Mouse (Mus musculus) midbrain, embryonic 13.5 days (tissue): ENCODE data around the gene Gm20219. TPM values are rescaled to one million over a fixed set of nuclear protein-coding genes. Genes with fewer than 3 reads are reported as not detected.

Experiments
- ATAC-seq: fragments of 200-750 bp; cut with Nextera tagmentation; 2 replicates; pipeline ENCODE4 v1.8.0; 2017; ENCODE audit warnings: mild to moderate bottlenecking, moderate TSS enrichment, moderate library complexity
- H3K27ac ChIP-seq: fragments of 300-500 bp; sonication (generic); 2 replicates; pipeline ENCODE4 v1.5.1; 2015; ENCODE audit warnings: inconsistent platforms, mild to moderate bottlenecking, moderate library complexity
- H3K27me3 ChIP-seq: fragments of 300-500 bp; sonication (generic); 2 replicates; pipeline ENCODE4 v1.6.1; 2015; ENCODE audit warnings: mild to moderate bottlenecking, inconsistent platforms
- H3K36me3 ChIP-seq: fragments of 300-500 bp; sonication (generic); 2 replicates; pipeline ENCODE4 v1.6.1; 2015; ENCODE audit warnings: mild to moderate bottlenecking, inconsistent platforms
- H3K4me1 ChIP-seq: fragments of 300-500 bp; sonication (generic); replicated peaks from 2 replicates; pipeline ENCODE4 v1.6.1; 2015; ENCODE audit warnings: inconsistent platforms
- H3K4me2 ChIP-seq: fragments of 300-500 bp; sonication (generic); replicated peaks from 2 replicates; pipeline ENCODE4 v1.6.1; 2015; ENCODE audit warnings: moderate library complexity, mild to moderate bottlenecking, inconsistent platforms
- H3K4me3 ChIP-seq: fragments of 300-500 bp; sonication (generic); replicated peaks from 2 replicates; pipeline ENCODE4 v1.5.1; 2015; ENCODE audit warnings: mild to moderate bottlenecking, inconsistent platforms
- H3K9ac ChIP-seq: fragments of 300-500 bp; sonication (generic); replicated peaks from 2 replicates; pipeline ENCODE4 v1.6.1; 2015; ENCODE audit warnings: mild to moderate bottlenecking, inconsistent platforms
- H3K9me3 ChIP-seq: fragments of 300-500 bp; sonication (generic); 2 replicates; pipeline ENCODE4 v1.6.1; 2016; ENCODE audit warnings: mild to moderate bottlenecking, inconsistent platforms
- WGBS: fragments of 180-500 bp; shearing (Covaris S2); methylation state at CpG from one replicate; pipeline ENCODE4 v1.1.7; 2015; 5-methylcytosine and 5-hydroxymethylcytosine counted together
- polyA plus RNA-seq: library from polyadenylated mRNA; unstranded; fragments of >200 nt; fragmentation: Nextera tagmentation; extraction: Ambion mirVana; gene quantifications from 2 replicates; pipeline ENCODE4 v1.2.1, GENCODE M21; 2015

Gm20219 gene
- polyA plus RNA-seq, 1 experiment from 2014 or later: 0.90 TPM

DNA sequence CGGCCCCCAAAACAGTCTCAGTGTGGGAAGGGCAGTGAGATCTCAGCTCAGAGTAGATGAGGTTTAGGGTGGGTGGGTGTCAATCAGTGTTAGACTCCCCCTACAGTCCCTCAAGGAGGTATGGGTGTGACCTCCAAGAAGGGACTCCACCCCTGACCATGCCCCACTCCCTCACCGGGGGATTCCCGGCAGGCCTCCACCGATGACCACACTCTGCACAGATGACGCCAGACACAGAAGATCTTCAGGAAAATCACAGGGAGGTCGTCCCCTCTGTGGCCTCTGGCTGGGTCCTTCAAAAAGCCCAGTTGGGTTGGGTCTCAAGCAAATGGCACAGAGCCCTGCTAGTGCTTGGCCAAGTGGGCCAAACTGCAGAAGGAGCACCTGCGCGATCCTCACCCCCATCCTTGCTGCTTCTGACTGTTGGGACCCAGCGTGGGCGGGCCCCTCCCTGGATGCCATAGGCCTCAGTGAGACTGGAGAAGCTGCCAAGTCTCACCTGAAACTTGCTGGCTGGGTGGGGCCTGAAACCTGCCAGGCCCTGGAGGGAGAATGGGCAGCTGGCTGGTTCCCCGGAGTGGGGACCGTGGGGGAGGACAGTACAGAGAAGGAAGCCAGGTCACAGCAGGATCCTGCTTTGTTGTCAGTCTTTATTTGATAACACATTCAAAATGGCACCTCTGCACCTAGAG, 3.3 kb downstream of the Gm20219 start:
- H3K27ac ChIP-seq: peak overlapping the region; percentile 87
- WGBS: 82% methylated on average over 12 of the region's 12 CpGs
- H3K27me3 ChIP-seq: no peaks in the 10 kb centered on the region
- H3K4me1 ChIP-seq: peaks cover 58% of the 10 kb centered on the region
- no peak overlapping the region for H3K9ac ChIP-seq
- no peak overlapping the region for H3K4me3 ChIP-seq
- H3K9me3 ChIP-seq: no peaks in the 10 kb centered on the region
- H3K4me2 ChIP-seq: no peak overlapping the region
- no peak for ATAC-seq
- H3K36me3 ChIP-seq: no peaks in the 10 kb centered on the region

DNA sequence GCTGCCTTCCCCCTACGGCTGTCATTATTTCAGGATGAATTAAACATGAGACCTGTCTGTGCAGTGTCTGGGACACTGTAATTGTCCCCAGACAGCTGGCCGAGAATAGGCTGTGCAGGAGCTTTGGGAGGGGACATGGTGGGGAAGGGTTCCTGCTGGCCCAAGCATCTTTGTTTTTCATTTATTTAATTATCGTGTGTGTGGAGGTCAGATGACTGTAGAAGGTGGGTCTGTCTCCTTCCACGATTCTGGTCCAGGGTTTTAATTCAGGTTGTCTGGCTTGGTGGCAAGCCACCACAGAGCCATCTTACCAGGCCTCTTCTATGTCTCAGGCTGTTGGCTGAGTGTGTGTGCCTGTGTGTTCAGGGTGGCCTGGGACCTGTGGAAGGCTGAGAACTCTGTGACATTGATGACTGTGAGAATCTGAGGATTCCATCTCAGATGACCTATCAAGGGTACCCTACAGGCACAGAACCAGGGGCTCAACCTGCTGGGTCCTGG, 5.5 kb downstream of the Gm20219 start:
- Histone ChIP-seq H3K36me3 (no peaks in the 10 kb centered on the region), H3K27me3 (no peaks in the 10 kb centered on the region), H3K4me2 (no peak overlapping the region), H3K27ac (peak overlapping the region; percentile 69), H3K9me3 (no peaks in the 10 kb centered on the region), H3K4me3 (no peak overlapping the region), H3K4me1 (peaks cover 63% of the 10 kb centered on the region), H3K9ac (no peak overlapping the region)
- WGBS: 21% methylated on average over 4 of the region's 4 CpGs
- ATAC-seq: 0 out of 2 replicates have a peak, but pooled peaks have one; percentile 9

DNA sequence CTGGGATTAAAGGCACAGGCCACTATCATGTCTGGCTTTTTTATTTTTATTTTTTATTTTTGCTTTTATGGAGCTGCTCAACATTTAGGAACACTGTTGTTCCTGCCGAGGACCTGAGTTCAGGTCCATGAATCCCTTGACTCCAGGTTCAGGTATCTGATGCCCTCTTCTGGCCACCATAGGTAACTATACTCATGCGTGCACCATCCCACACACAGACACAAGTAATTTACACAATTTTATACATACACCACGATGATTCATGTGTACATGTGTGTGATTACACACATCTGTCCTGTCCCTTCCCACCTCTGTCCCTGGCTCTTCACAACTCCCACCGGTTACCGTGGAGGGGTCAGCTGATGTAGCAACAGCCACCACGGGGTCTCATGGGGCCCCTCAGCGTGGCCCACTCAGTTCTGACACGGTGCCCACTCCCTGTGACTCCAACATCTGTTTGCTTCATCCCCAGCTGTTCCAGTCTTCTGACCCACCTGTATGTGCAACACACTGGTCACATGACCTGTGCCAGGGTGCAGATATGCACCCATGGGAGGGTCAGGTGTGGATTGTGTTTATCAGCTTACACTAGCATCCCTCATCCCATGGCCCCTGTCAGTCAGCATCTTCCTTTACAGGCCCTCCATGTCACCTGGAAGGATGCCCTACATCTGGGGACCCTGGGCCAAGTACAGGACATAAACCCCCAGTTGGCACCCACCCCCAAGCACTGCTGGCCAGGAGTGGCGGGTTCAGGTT, 6.2 kb downstream of the Gm20219 start:
- Histone ChIP-seq H3K4me1 (peaks cover 65% of the 10 kb centered on the region), H3K27ac (peak overlapping the region; percentile 70)

DNA sequence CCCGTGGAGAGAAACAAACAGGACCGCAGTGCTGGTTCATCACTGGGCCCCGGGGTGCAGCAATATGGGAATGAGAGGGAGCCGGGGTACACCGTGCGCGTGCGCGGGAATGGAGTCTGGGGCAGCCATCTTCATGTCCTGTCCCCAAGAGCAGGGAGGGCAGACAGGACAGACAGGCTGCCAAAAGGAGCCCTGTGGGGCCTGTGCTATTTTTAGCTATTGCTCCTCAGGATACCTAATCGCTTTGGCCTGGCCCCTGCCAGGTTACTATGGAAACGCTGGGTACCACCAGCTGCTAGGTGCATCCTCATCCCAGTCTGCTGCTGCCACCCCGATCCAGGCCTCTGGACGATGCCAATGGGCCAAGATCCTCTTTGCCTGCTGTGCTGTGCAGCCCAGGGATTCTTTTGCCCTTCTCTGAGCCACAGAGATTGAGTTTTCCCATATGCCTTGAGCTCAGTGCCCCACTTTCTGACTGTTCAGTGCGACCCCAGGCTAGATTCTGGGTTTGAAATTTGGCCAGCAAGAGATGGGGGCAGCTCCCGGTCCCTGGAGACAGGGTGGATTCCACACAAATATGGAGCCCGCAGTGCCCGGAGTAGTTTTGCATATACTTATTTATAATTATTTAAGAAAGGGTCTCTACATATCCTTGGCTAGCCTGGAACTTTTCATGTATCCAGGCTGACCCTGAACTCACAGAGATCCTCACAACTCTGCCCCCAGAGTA, 6.9 kb downstream of the Gm20219 start:
- Histone ChIP-seq H3K9me3 (no peaks in the 10 kb centered on the region), H3K9ac (no peak overlapping the region), H3K4me1 (peaks cover 66% of the 10 kb centered on the region), H3K27me3 (no peaks in the 10 kb centered on the region), H3K36me3 (no peaks in the 10 kb centered on the region), H3K27ac (peak overlapping the region; percentile 70), H3K4me2 (0 out of 2 replicates have a peak overlapping the region, but pooled peaks have one; percentile 0), H3K4me3 (no peak overlapping the region)
- ATAC-seq: 0 out of 2 replicates have a peak, but pooled peaks have one; percentile 7
- 57% methylated on average over 17 of the region's 17 CpGs for WGBS

More for the DNA sequence above, 6.2 kb downstream of the Gm20219 start:
- 64% methylated on average over 9 of the region's 9 CpGs for WGBS
- no peak overlapping the region for H3K4me3 ChIP-seq
- ATAC-seq: no peak
- H3K36me3 ChIP-seq: no peaks in the 10 kb centered on the region
- no peak overlapping the region for H3K4me2 ChIP-seq
- H3K9ac ChIP-seq: no peak overlapping the region
- no peaks in the 10 kb centered on the region for H3K9me3 ChIP-seq
- H3K27me3 ChIP-seq: no peaks in the 10 kb centered on the region

DNA sequence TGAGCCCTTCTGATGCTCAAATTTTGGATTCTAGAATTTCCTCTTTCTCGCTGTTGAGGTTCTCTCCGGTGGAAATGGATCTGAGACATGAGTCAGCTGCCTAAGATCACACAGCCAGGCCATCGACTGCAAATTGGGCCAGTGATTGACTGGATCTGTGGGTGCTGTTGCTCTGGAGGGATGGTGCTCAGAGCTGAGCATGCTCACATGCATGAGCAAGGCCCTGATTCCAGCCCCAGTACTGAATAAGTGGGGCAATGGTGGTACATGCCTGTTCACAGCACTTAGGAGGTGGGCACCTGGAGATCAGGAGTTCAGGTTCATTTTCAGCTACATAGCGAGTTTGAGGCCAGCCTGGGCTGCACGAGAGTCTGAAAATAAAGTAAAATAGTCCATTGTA, 7.6 kb downstream of the Gm20219 start:
- no peak overlapping the region for H3K9ac ChIP-seq
- no peaks in the 10 kb centered on the region for H3K27me3 ChIP-seq
- no peaks in the 10 kb centered on the region for H3K9me3 ChIP-seq
- H3K4me2 ChIP-seq: no peak overlapping the region
- H3K27ac ChIP-seq: peak overlapping the region; percentile 70
- H3K36me3 ChIP-seq: no peaks in the 10 kb centered on the region
- WGBS: 89% methylated on average over 5 of the region's 5 CpGs
- ATAC-seq: no peak
- peaks cover 63% of the 10 kb centered on the region for H3K4me1 ChIP-seq
- no peak overlapping the region for H3K4me3 ChIP-seq

- WGBS: 78% methylated on average over 1 of the region's 1 CpGs
- no peaks in the 10 kb centered on the region for H3K36me3 ChIP-seq
- ATAC-seq: no peak
- no peak overlapping the region for H3K4me2 ChIP-seq
- H3K27me3 ChIP-seq: no peaks in the 10 kb centered on the region
- no peak overlapping the region for H3K27ac ChIP-seq
- H3K9me3 ChIP-seq: no peaks in the 10 kb centered on the region
- H3K9ac ChIP-seq: no peak overlapping the region
- H3K4me3 ChIP-seq: no peak overlapping the region
- peaks cover 57% of the 10 kb centered on the region for H3K4me1 ChIP-seq
These were observed 8.2 kb downstream of the Gm20219 start for GRCm38 (mm10) chr17:56545945-56546344.

GRCm38 (mm10) chr17:56544699-56545387, 9.3 kb downstream of the Gm20219 start:
- Histone ChIP-seq H3K27ac (no peak overlapping the region), H3K27me3 (no peaks in the 10 kb centered on the region), H3K9me3 (no peaks in the 10 kb centered on the region), H3K4me3 (no peak overlapping the region), H3K4me1 (peaks cover 56% of the 10 kb centered on the region), H3K36me3 (no peaks in the 10 kb centered on the region), H3K9ac (no peak overlapping the region), H3K4me2 (no peak overlapping the region)
- 80% methylated on average over 7 of the region's 7 CpGs for WGBS
- ATAC-seq: no peak

GRCm38 (mm10) chr17:56543684-56544224, 10.4 kb downstream of the Gm20219 start:
- peaks cover 55% of the 10 kb centered on the region for H3K4me1 ChIP-seq
- H3K9ac ChIP-seq: no peak overlapping the region
- ATAC-seq: no peak
- H3K4me2 ChIP-seq: no peak overlapping the region
- WGBS: 74% methylated on average over 3 of the region's 3 CpGs
- no peaks in the 10 kb centered on the region for H3K27me3 ChIP-seq
- no peaks in the 10 kb centered on the region for H3K36me3 ChIP-seq
- H3K9me3 ChIP-seq: no peaks in the 10 kb centered on the region
- H3K27ac ChIP-seq: 0 out of 2 replicates have a peak overlapping the region, but pooled peaks have one; percentile 27
- no peak overlapping the region for H3K4me3 ChIP-seq

DNA sequence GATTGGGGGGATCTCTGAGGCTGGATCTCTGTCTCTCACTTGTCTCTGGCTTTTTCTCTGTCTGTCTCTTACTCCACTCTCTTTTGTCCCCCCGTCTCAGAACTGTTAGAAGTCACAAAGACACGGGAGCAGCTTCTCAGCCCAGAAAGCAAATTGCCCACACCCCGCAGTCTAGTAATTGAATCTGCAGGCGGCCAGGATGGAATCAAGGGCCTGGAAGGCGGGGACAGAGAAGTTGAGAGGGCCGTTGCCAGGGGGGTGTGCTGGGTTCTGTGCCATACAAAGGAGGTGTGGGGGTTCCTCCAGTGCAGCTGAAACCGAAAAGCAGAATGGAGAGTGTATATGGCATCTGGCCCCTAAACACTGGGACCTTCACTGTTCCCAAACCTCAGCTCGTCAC, 11.5 kb downstream of the Gm20219 start:
- Histone ChIP-seq H3K4me1 (peaks cover 52% of the 10 kb centered on the region), H3K4me2 (no peak overlapping the region), H3K36me3 (no peaks in the 10 kb centered on the region), H3K27me3 (no peaks in the 10 kb centered on the region), H3K4me3 (no peak overlapping the region), H3K9ac (no peak overlapping the region), H3K27ac (peak overlapping the region; percentile 45), H3K9me3 (no peaks in the 10 kb centered on the region)
- WGBS: 43% methylated on average over 8 of the region's 8 CpGs
- no peak for ATAC-seq

DNA sequence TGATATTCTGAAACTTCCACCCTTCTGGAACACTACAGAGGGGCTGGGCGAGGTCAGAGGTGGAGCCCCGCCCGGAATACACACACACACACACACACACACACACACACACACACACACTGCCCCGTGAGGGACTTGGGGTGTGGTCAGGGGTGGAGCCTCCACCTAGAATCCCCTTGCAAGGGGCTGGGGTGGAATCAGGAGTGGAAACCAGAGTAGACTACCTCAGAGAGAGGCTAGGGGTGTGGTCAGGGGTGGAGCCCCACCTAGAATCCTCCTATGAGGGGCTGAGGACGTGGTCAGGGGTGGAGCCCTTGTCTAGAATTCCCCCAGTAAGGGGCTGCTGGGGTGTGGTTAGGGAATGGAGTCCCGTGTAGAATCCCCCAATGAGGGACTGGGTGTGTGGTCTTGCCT, 13.6 kb downstream of the Gm20219 start:
- H3K27ac ChIP-seq: no peak overlapping the region

DNA sequence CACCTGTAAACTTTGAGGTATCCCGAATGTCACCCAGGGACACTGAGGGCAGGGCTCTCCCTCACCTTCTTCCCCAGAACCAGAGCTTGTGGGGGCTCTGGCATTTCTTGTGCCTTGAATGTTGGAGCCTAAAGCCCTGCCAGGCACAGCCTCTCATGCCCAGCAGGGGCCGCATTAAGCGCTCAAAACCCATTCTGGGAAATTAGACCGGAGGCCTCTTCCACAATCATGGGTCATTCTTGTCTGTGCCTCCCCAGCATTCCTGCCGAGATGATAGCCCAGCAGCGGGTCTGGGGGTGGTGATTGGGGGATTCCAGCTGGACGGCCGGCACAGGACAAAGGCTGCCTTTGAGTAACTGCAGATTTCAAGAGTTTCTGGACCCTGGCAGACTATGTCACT, 16.3 kb downstream of the Gm20219 start:
- Histone ChIP-seq H3K27ac (peak overlapping the region; percentile 88), H3K4me1 (peaks cover 50% of the 10 kb centered on the region), H3K36me3 (no peaks in the 10 kb centered on the region), H3K9ac (no peak overlapping the region), H3K27me3 (no peaks in the 10 kb centered on the region), H3K4me3 (no peak overlapping the region), H3K4me2 (no peak overlapping the region), H3K9me3 (no peaks in the 10 kb centered on the region)
- WGBS: 9% methylated on average over 8 of the region's 8 CpGs
- ATAC-seq: peak; percentile 34

More for the DNA sequence above, 13.6 kb downstream of the Gm20219 start:
- ATAC-seq: no peak
- H3K36me3 ChIP-seq: no peaks in the 10 kb centered on the region
- no peak overlapping the region for H3K9ac ChIP-seq
- no peak overlapping the region for H3K4me3 ChIP-seq
- no peaks in the 10 kb centered on the region for H3K9me3 ChIP-seq
- no peaks in the 10 kb centered on the region for H3K27me3 ChIP-seq
- 41% methylated on average over 6 of the region's 6 CpGs for WGBS
- peaks cover 54% of the 10 kb centered on the region for H3K4me1 ChIP-seq
- no peak overlapping the region for H3K4me2 ChIP-seq
